Mouse (Mus musculus) myocyte (in vitro differentiated cells): ENCODE data around the gene Mprip.

Source experiments
- CEBPB ChIP-seq: IDR thresholded peaks from 2 replicates; pipeline ENCODE4 v1.6.1; 2011; ENCODE audit warnings: mild to moderate bottlenecking, moderate library complexity; ENCODE audit not compliant: poor library complexity, insufficient read depth, severe bottlenecking
- E2F4 ChIP-seq: IDR thresholded peaks from one replicate; pipeline ENCODE4 v1.6.1; 2011; ENCODE audit warnings: mild to moderate bottlenecking, control low read depth, moderate library complexity; ENCODE audit not compliant: insufficient read depth
- MYOD1 ChIP-seq, 3 experiments: IDR thresholded peaks; one replicate each; pipeline ENCODE4 v1.6.1; 2011; ENCODE audit warnings: control low read depth in 2 of 3, low read depth in 2 of 3, mild to moderate bottlenecking in 2 of 3, moderate library complexity in 1 of 3; ENCODE audit not compliant: insufficient read length in 2 of 3, control insufficient read depth in 1 of 3
- POLR2A ChIP-seq: IDR thresholded peaks from one replicate; pipeline ENCODE4 v1.6.1; 2011; ENCODE audit warnings: low read depth, mild to moderate bottlenecking, control low read depth, moderate library complexity; ENCODE audit not compliant: insufficient read length
- POLR2AphosphoS2 ChIP-seq: IDR thresholded peaks from one replicate; pipeline ENCODE4 v1.6.1; 2011; ENCODE audit warnings: low read depth, control low read depth; ENCODE audit not compliant: insufficient read length
- TCF12 ChIP-seq: IDR thresholded peaks from one replicate; pipeline ENCODE4 v1.6.1; 2011; ENCODE audit warnings: mild to moderate bottlenecking, control low read depth; ENCODE audit not compliant: poor library complexity, insufficient read depth, severe bottlenecking
- USF1 ChIP-seq: IDR thresholded peaks from one replicate; pipeline ENCODE4 v1.6.1; 2011; ENCODE audit warnings: low read depth, mild to moderate bottlenecking, control low read depth, moderate library complexity

- TF ChIP-seq E2F4 = no peak
- TF ChIP-seq POLR2A = no peak
- TF ChIP-seq CEBPB = no peak
- TF ChIP-seq MYOD1 (IDR thresholded peaks at IDR 0.05; ENCODE audit: control insufficient read depth in 1 of 3, insufficient read length in 2 of 3, low read depth in 2 of 3) = no peak
- no peak for TF ChIP-seq POLR2AphosphoS2
- no peak for TF ChIP-seq USF1
- no peak for TF ChIP-seq TCF12
These were observed 108.6 kb downstream of the Mprip start for GRCm38 (mm10) chr11:59769738-59770137.
